In genomic region chr14:27935714-27936113, GRCm38 (mm10) we compare ENCODE assay signal across 25 mouse cellular contexts.
DNase-seq lines count a peak whose midpoint lies in the region; ATAC-seq and TF ChIP-seq lines count a peak whose summit lies in the region.
"Had no signal": no experiment of that assay in that cellular context is flagged by ENCODE, and none has a peak within 500 bp of the region (broad histone marks: within the 10 kb centered on the region; RNA-seq: fewer than 3 reads in every experiment).

No protein-coding gene starts in this region.

- H3K27ac ChIP-seq in heart, embryonic 11.5 days (ENCODE audit: low read depth, low read length) = no peak overlapping the region
- peak overlapping the region; percentile 56 for H3K27ac ChIP-seq in layer of hippocampus, adult 2 months
- no peak overlapping the region for H3K27ac ChIP-seq in forebrain, embryonic 12.5 days
- H3K27ac ChIP-seq: embryonic facial prominence, embryonic 15.5 days; forebrain, embryonic 15.5 days; gastrocnemius, adult 2 months; heart, embryonic 13.5 days; hindbrain, embryonic 14.5 days; hindbrain, postnatal 0 days had no signal

- H3K4me2 ChIP-seq in heart, embryonic 11.5 days = no peak overlapping the region
- H3K4me2 ChIP-seq in forebrain, embryonic 12.5 days = no peak overlapping the region
- H3K4me2 ChIP-seq: embryonic facial prominence, embryonic 15.5 days; forebrain, embryonic 15.5 days; heart, embryonic 13.5 days; hindbrain, embryonic 14.5 days had no signal

- 87% methylated on average over 3 of the region's 3 CpGs for WGBS in heart, embryonic 11.5 days (ENCODE audit: insufficient replicate concordance)
- 92% methylated on average over 3 of the region's 3 CpGs for WGBS in forebrain, embryonic 12.5 days

- DNase-seq in heart, adult 11 months = peak; percentile 67
- DNase-seq in layer of hippocampus, adult 2 months (ENCODE audit: low spot score in 2 of 2) = peak in 1 of 2 experiments; percentile 23
- DNase-seq in layer of hippocampus, postnatal 25 days (ENCODE audit: extremely low spot score in 1 of 2, low spot score in 1 of 2) = no peak
- DNase-seq in brain, adult 2 months (ENCODE audit: low read depth, low spot score) = peak; percentile 40
- DNase-seq: adrenal gland, adult 2 months; adrenal gland, postnatal 14 days; cerebellum, adult 11-12 months; cerebellum, adult 8-10 months; cerebellum, postnatal 10 days; cerebellum, postnatal 36 days; embryo, embryonic 11 days; gastrocnemius, adult 2 months; gastrocnemius, postnatal 14 days; heart, adult 18-20 months; heart, postnatal 14 days; heart, postnatal 4 days had no signal

- H3K36me3 ChIP-seq in heart, embryonic 11.5 days (ENCODE audit: control insufficient read depth, insufficient read depth, low read length) = no peaks in the 10 kb centered on the region
- H3K36me3 ChIP-seq in forebrain, embryonic 12.5 days (replicated peaks) = no peaks in the 10 kb centered on the region
- H3K36me3 ChIP-seq: embryonic facial prominence, embryonic 15.5 days; forebrain, embryonic 15.5 days; heart, embryonic 13.5 days had no signal

- no peaks in the 10 kb centered on the region for H3K9me3 ChIP-seq in heart, embryonic 11.5 days (replicated peaks; ENCODE audit: control insufficient read depth, low read length)
- no peaks in the 10 kb centered on the region for H3K9me3 ChIP-seq in forebrain, embryonic 12.5 days
- H3K9me3 ChIP-seq: embryonic facial prominence, embryonic 15.5 days; forebrain, embryonic 15.5 days; heart, embryonic 13.5 days had no signal

- no peaks in the 10 kb centered on the region for H3K27me3 ChIP-seq in heart, embryonic 11.5 days (ENCODE audit: control insufficient read depth, insufficient read depth, low read length)
- no peaks in the 10 kb centered on the region for H3K27me3 ChIP-seq in forebrain, embryonic 12.5 days
- H3K27me3 ChIP-seq: embryonic facial prominence, embryonic 15.5 days; forebrain, embryonic 15.5 days; heart, embryonic 13.5 days had no signal

- no peak overlapping the region for H3K9ac ChIP-seq in heart, embryonic 11.5 days (ENCODE audit: low read depth, low read length)
- H3K9ac ChIP-seq in forebrain, embryonic 12.5 days = no peak overlapping the region
- H3K9ac ChIP-seq: embryonic facial prominence, embryonic 15.5 days; forebrain, embryonic 15.5 days; heart, embryonic 13.5 days; hindbrain, embryonic 14.5 days had no signal

- no peaks in the 10 kb centered on the region for H3K4me1 ChIP-seq in heart, embryonic 11.5 days (ENCODE audit: control insufficient read depth, insufficient read depth, low read length)
- 0 out of 2 replicates have a peak, but pooled peaks cover 5% of the 10 kb centered on the region for H3K4me1 ChIP-seq in forebrain, embryonic 12.5 days
- H3K4me1 ChIP-seq: forebrain, embryonic 15.5 days; heart, embryonic 13.5 days had no signal

- ATAC-seq in heart, embryonic 11.5 days (replicated peaks; ENCODE audit: insufficient number of reproducible peaks, low FRiP score, low TSS enrichment) = no peak
- no peak for ATAC-seq in forebrain, embryonic 12.5 days (ENCODE audit: low FRiP score)
- ATAC-seq: CD4-positive, CD25-positive, alpha-beta regulatory T cell, adult 4 months; forebrain, embryonic 15.5 days; hindbrain, postnatal 0 days; inflammation-experienced regulatory T-cells, adult 6 months had no signal

- no peak for TF ChIP-seq CTCF in layer of hippocampus, adult 2 months (conservative IDR thresholded peaks at IDR 0.05)

- no peak overlapping the region for H3K4me3 ChIP-seq in heart, embryonic 11.5 days (ENCODE audit: low read depth, low read length)
- H3K4me3 ChIP-seq in layer of hippocampus, adult 2 months = no peak overlapping the region
- no peak overlapping the region for H3K4me3 ChIP-seq in forebrain, embryonic 12.5 days (replicated peaks)
- H3K4me3 ChIP-seq: embryonic facial prominence, embryonic 15.5 days; forebrain, embryonic 15.5 days; gastrocnemius, adult 2 months; heart, embryonic 13.5 days had no signal

Comparison
In these comparisons a context has a peak if more than half of its experiments do, and no peak if none do; other contexts are left out.
1. DNase-seq: peak in heart, adult 11 months (single experiment) and brain, adult 2 months (single experiment); none in layer of hippocampus, postnatal 25 days (0 of 2).